Mouse (Mus musculus): Measurements from ENCODE around the gene Tenm4. TPM values are rescaled to one million over a fixed set of nuclear protein-coding genes. Genes with fewer than 3 reads are reported as not detected.

Gene Tenm4
- total and polyA plus RNA-seq, 3 experiments = 0.04 to 0.38 TPM; not detected in 1

GRCm38 (mm10) chr7:96765321-96765960, 594.4 kb downstream of the Tenm4 start:
- DNase-seq (ENCODE audit: low spot score) = no peak
- H3K36me3 ChIP-seq (replicated peaks) = no peaks in the 10 kb centered on the region
- ATAC-seq (ENCODE audit: extremely low read depth, insufficient number of reproducible peaks, low FRiP score, poor library complexity, severe bottlenecking) = no peak
- no peaks in the 10 kb centered on the region for H3K4me1 ChIP-seq (ENCODE audit: insufficient read depth, low read depth, low read length)
- TF ChIP-seq TAL1 (conservative IDR thresholded peaks at IDR 0.05; ENCODE audit: low read depth, low read length) (no peak), POLR2AphosphoS5 (IDR thresholded peaks at IDR 0.05; ENCODE audit: insufficient replicate concordance, low read depth, low read length) (no peak)
- H3K27me3 ChIP-seq (ENCODE audit: insufficient read depth, low read length) = no peaks in the 10 kb centered on the region
- no peak overlapping the region for H3K4me3 ChIP-seq (ENCODE audit: low read depth, low read length)
- H3K9me3 ChIP-seq (replicated peaks) = peaks cover 25% of the 10 kb centered on the region

- Histone ChIP-seq H3K4me3 (ENCODE audit: low read depth, low read length) (no peak overlapping the region), H3K36me3 (replicated peaks) (no peaks in the 10 kb centered on the region), H3K9me3 (replicated peaks) (peaks cover 29% of the 10 kb centered on the region), H3K27me3 (ENCODE audit: insufficient read depth, low read length) (no peaks in the 10 kb centered on the region), H3K4me1 (ENCODE audit: insufficient read depth, low read depth, low read length) (no peaks in the 10 kb centered on the region)
- TF ChIP-seq GATA2 (IDR thresholded peaks at IDR 0.05; ENCODE audit: borderline replicate concordance, low read depth, low read length) (no peak), CTCF (IDR thresholded peaks at IDR 0.05; ENCODE audit: low read depth, low read length) (no peak), GATA1 (IDR thresholded peaks at IDR 0.05; ENCODE audit: borderline replicate concordance, low read length) (no peak), TAL1 (conservative IDR thresholded peaks at IDR 0.05; ENCODE audit: low read depth, low read length) (no peak), POLR2AphosphoS5 (IDR thresholded peaks at IDR 0.05; ENCODE audit: insufficient replicate concordance, low read depth, low read length) (no peak)
- ATAC-seq (ENCODE audit: extremely low read depth, insufficient number of reproducible peaks, low FRiP score, poor library complexity, severe bottlenecking) = no peak
- no peak for DNase-seq (ENCODE audit: low spot score)
Observed at GRCm38 (mm10) chr7:96767090-96767489, 596.0 kb downstream of the Tenm4 start.

DNA sequence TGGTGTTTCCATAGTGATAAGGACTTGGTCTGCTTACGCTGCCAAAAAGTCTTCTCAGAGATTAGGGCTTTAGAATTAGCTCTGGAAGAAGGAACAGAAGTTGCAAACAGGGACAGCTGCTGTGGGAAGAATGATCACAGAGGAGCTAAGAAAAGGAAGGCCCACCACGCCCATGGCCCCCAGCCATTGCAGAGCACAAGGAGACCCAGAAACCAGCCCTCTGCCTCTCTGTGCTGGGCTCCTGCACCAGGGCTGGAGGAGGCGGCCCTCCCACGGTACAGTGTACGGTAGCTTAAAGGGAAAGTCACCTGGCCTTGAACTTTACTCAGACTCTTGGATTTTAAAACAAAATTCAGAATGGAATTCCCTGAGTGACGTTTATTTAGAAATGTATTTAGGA, 597.7 kb downstream of the Tenm4 start:
- Histone ChIP-seq H3K4me3 (ENCODE audit: low read depth, low read length) (no peak overlapping the region), H3K9me3 (replicated peaks) (peaks cover 31% of the 10 kb centered on the region), H3K36me3 (replicated peaks) (no peaks in the 10 kb centered on the region), H3K27me3 (ENCODE audit: insufficient read depth, low read length) (no peaks in the 10 kb centered on the region), H3K4me1 (ENCODE audit: insufficient read depth, low read depth, low read length) (peaks cover 2% of the 10 kb centered on the region)
- no peak for DNase-seq (ENCODE audit: low spot score)
- TF ChIP-seq CTCF (IDR thresholded peaks at IDR 0.05; ENCODE audit: low read depth, low read length) (no peak), POLR2AphosphoS5 (IDR thresholded peaks at IDR 0.05; ENCODE audit: insufficient replicate concordance, low read depth, low read length) (no peak), TAL1 (conservative IDR thresholded peaks at IDR 0.05; ENCODE audit: low read depth, low read length) (no peak), GATA1 (IDR thresholded peaks at IDR 0.05; ENCODE audit: borderline replicate concordance, low read length) (no peak), GATA2 (IDR thresholded peaks at IDR 0.05; ENCODE audit: borderline replicate concordance, low read depth, low read length) (no peak)
- ATAC-seq (ENCODE audit: extremely low read depth, insufficient number of reproducible peaks, low FRiP score, poor library complexity, severe bottlenecking) = no peak

- no peak for DNase-seq (ENCODE audit: low spot score)
- no peak for ATAC-seq (ENCODE audit: extremely low read depth, insufficient number of reproducible peaks, low FRiP score, poor library complexity, severe bottlenecking)
- Histone ChIP-seq H3K36me3 (replicated peaks) (no peaks in the 10 kb centered on the region), H3K9me3 (replicated peaks) (peaks cover 37% of the 10 kb centered on the region), H3K27me3 (ENCODE audit: insufficient read depth, low read length) (no peaks in the 10 kb centered on the region), H3K4me1 (ENCODE audit: insufficient read depth, low read depth, low read length) (peaks cover 9% of the 10 kb centered on the region), H3K4me3 (ENCODE audit: low read depth, low read length) (no peak overlapping the region)
- TF ChIP-seq CTCF (IDR thresholded peaks at IDR 0.05; ENCODE audit: low read depth, low read length) (0 out of 2 replicates have a peak, but pooled peaks have one; percentile 13), TAL1 (conservative IDR thresholded peaks at IDR 0.05; ENCODE audit: low read depth, low read length) (no peak), GATA2 (IDR thresholded peaks at IDR 0.05; ENCODE audit: borderline replicate concordance, low read depth, low read length) (no peak)
Observed at GRCm38 (mm10) chr7:96769784-96770183, 598.7 kb downstream of the Tenm4 start.

- DNase-seq (ENCODE audit: low spot score) (no peak), ATAC-seq (ENCODE audit: extremely low read depth, insufficient number of reproducible peaks, low FRiP score, poor library complexity, severe bottlenecking) (no peak)
- peaks cover 46% of the 10 kb centered on the region for H3K9me3 ChIP-seq (replicated peaks)
- no peaks in the 10 kb centered on the region for H3K27me3 ChIP-seq (ENCODE audit: insufficient read depth, low read length)
- TF ChIP-seq POLR2AphosphoS5 (IDR thresholded peaks at IDR 0.05; ENCODE audit: insufficient replicate concordance, low read depth, low read length) (no peak), CTCF (IDR thresholded peaks at IDR 0.05; ENCODE audit: low read depth, low read length) (no peak), GATA1 (IDR thresholded peaks at IDR 0.05; ENCODE audit: borderline replicate concordance, low read length) (no peak), TAL1 (conservative IDR thresholded peaks at IDR 0.05; ENCODE audit: low read depth, low read length) (no peak), GATA2 (IDR thresholded peaks at IDR 0.05; ENCODE audit: borderline replicate concordance, low read depth, low read length) (no peak)
- peaks cover 13% of the 10 kb centered on the region for H3K4me1 ChIP-seq (ENCODE audit: insufficient read depth, low read depth, low read length)
- H3K4me3 ChIP-seq (ENCODE audit: low read depth, low read length) = no peak overlapping the region
- H3K36me3 ChIP-seq (replicated peaks) = no peaks in the 10 kb centered on the region
Observed at GRCm38 (mm10) chr7:96772966-96773365, 601.9 kb downstream of the Tenm4 start.

DNA sequence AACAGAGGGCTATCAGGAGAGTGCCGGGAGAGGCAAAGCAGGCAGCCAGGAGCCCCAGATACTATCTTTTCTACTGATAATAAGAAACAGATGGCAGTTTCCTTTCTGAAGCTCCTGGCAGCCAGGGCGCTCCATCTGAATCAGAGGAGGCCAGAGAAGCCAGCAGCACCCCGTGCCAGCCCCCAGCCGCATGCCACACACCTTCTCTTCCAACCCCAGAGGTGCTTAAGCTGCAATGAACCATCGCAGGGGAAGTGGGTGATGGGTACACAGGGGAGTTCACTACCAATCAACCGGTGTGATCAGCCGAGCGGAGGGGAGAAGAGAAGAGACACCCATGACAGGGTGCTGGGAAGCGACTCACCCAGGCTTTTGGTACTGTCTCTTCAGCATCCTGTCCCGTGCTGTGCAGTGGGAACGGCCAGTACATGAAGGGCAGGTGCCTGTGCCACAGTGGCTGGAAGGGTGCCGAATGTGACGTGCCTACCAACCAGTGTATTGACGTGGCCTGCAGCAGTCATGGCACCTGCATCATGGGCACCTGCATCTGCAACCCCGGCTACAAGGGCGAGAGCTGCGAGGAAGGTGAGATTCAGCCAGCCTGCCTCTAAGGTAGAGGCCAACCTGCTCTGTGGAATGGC, 602.7 kb downstream of the Tenm4 start:
- peak overlapping the region; percentile 49; the same call in 1 of the 2 replicates for H3K4me3 ChIP-seq (ENCODE audit: low read depth, low read length)
- no peaks in the 10 kb centered on the region for H3K27me3 ChIP-seq (ENCODE audit: insufficient read depth, low read length)
- H3K36me3 ChIP-seq (replicated peaks) = no peaks in the 10 kb centered on the region
- no peak for TF ChIP-seq POLR2AphosphoS5 (IDR thresholded peaks at IDR 0.05; ENCODE audit: insufficient replicate concordance, low read depth, low read length)
- no peak for TF ChIP-seq GATA1 (IDR thresholded peaks at IDR 0.05; ENCODE audit: borderline replicate concordance, low read length)
- no peak for TF ChIP-seq GATA2 (IDR thresholded peaks at IDR 0.05; ENCODE audit: borderline replicate concordance, low read depth, low read length)
- TF ChIP-seq TAL1 (conservative IDR thresholded peaks at IDR 0.05; ENCODE audit: low read depth, low read length) = no peak
- TF ChIP-seq CTCF (IDR thresholded peaks at IDR 0.05; ENCODE audit: low read depth, low read length) = no peak
- H3K9me3 ChIP-seq (replicated peaks) = peaks cover 43% of the 10 kb centered on the region
- DNase-seq (ENCODE audit: low spot score) (no peak), ATAC-seq (ENCODE audit: extremely low read depth, insufficient number of reproducible peaks, low FRiP score, poor library complexity, severe bottlenecking) (no peak; the same call in 1 of the 2 replicates)
- H3K4me1 ChIP-seq (ENCODE audit: insufficient read depth, low read depth, low read length) = peaks cover 17% of the 10 kb centered on the region

Data from G1E (cell line).